Mouse (Mus musculus) bone marrow, adult 2 months (tissue): ENCODE results near the gene Grb2.

Experiments used
- CTCF ChIP-seq: fragments of 200-500 bp; IDR thresholded peaks from 2 replicates; pipeline ENCODE4 v1.5.1; 2011; ENCODE audit warnings: low read length, control low read depth; ENCODE audit not compliant: control insufficient read depth, insufficient read depth
- POLR2A ChIP-seq: fragments of 200-500 bp; IDR thresholded peaks from 2 replicates; pipeline ENCODE4 v1.6.1; 2011; ENCODE audit warnings: low read depth, mild to moderate bottlenecking, control low read depth, low read length, borderline replicate concordance; ENCODE audit not compliant: control insufficient read depth

GRCm38 (mm10) chr11:115684877-115685276 is 23.5 kb downstream of the Grb2 start:
- no peak for TF ChIP-seq POLR2A
- no peak for TF ChIP-seq CTCF
